8 mouse cellular contexts compared by ENCODE assay signal in genomic region chr8:83660995-83661680, GRCm38 (mm10). TPM values are rescaled to one million over a fixed set of nuclear protein-coding genes. Genes with fewer than 3 reads are reported as not detected.
DNase-seq lines count a peak whose midpoint lies in the region; ATAC-seq and TF ChIP-seq lines count a peak whose summit lies in the region.

No protein-coding gene starts in this region.

- 0 out of 2 replicates have a peak, but pooled peaks have one; percentile 30 for TF ChIP-seq POLR2A in lung, adult 2 months (IDR thresholded peaks at IDR 0.05; ENCODE audit: borderline replicate concordance, extremely low read depth, low read depth, low read length)

- intact Hi-C loops in left cerebral cortex, postnatal 14 days (cut with DNase I) = loop anchor here (5.0 kb wide), 1 partner anchor 56 kb away; the partner anchor contains the start of gene Ddx39
- intact Hi-C loops in left cerebral cortex, postnatal 25 days (cut with DNase I) = loop anchor here (5.0 kb wide), 2 partner anchors 56 to 231 kb away; partner anchors contain the start of gene Ddx39

- no peaks in the 10 kb centered on the region for H3K27me3 ChIP-seq in embryonic facial prominence, embryonic 13.5 days
- H3K27me3 ChIP-seq in intestine, embryonic 15.5 days (replicated peaks) = no peaks in the 10 kb centered on the region

- peak overlapping the region; percentile 29 for H3K4me3 ChIP-seq in embryonic facial prominence, embryonic 13.5 days
- H3K4me3 ChIP-seq in intestine, embryonic 15.5 days (replicated peaks) = peak overlapping the region; percentile 23
- peak overlapping the region; percentile 17 for H3K4me3 ChIP-seq in lung, adult 2 months (replicated peaks; ENCODE audit: extremely low read depth, low read depth, low read length)

- peaks cover 63% of the 10 kb centered on the region for H3K4me1 ChIP-seq in embryonic facial prominence, embryonic 13.5 days
- H3K4me1 ChIP-seq in intestine, embryonic 15.5 days (replicated peaks) = peaks cover 60% of the 10 kb centered on the region
- H3K4me1 ChIP-seq in lung, adult 2 months (ENCODE audit: control insufficient read depth, insufficient read depth, low read length) = peaks cover 12% of the 10 kb centered on the region

- DNase-seq in heart, adult 11 months = peak; percentile 93
- DNase-seq in heart, adult 8-10 months (ENCODE audit: low spot score) = no peak
- peak; percentile 36 for DNase-seq in lung, adult 2 months
- DNase-seq in left cerebral cortex, postnatal 14 days (ENCODE audit: low spot score in 2 of 2) = no peak
- DNase-seq in left cerebral cortex, postnatal 25 days (ENCODE audit: low spot score in 2 of 2) = no peak
- DNase-seq in cerebellum, adult 18-20 months = no peak

- peak overlapping the region; percentile 56 for H3K4me2 ChIP-seq in embryonic facial prominence, embryonic 13.5 days
- H3K4me2 ChIP-seq in intestine, embryonic 15.5 days (replicated peaks) = peak overlapping the region; percentile 59

- peak overlapping the region; percentile 64 for H3K9ac ChIP-seq in embryonic facial prominence, embryonic 13.5 days
- H3K9ac ChIP-seq in intestine, embryonic 15.5 days = peak overlapping the region; percentile 39

- no peak for TF ChIP-seq CTCF in lung, adult 2 months (IDR thresholded peaks at IDR 0.05; ENCODE audit: insufficient read depth, low read length)

- no peaks in the 10 kb centered on the region for H3K9me3 ChIP-seq in embryonic facial prominence, embryonic 13.5 days
- H3K9me3 ChIP-seq in intestine, embryonic 15.5 days = no peaks in the 10 kb centered on the region

- ATAC-seq in embryonic facial prominence, embryonic 13.5 days (ENCODE audit: insufficient number of reproducible peaks, insufficient read depth, low FRiP score, low TSS enrichment, low read depth) = 0 out of 2 replicates have a peak, but pooled peaks have one; percentile 27
- ATAC-seq in intestine, embryonic 15.5 days = peak; percentile 31

- H3K27ac ChIP-seq in embryonic facial prominence, embryonic 13.5 days = peak overlapping the region; percentile 74
- H3K27ac ChIP-seq in intestine, embryonic 15.5 days = peak overlapping the region; percentile 71

- WGBS in embryonic facial prominence, embryonic 13.5 days = 7% methylated on average over 22 of the region's 22 CpGs
- WGBS in intestine, embryonic 15.5 days = 12% methylated on average over 22 of the region's 22 CpGs
- 40% methylated on average over 22 of the region's 22 CpGs for WGBS in lung, adult 2 months

- H3K36me3 ChIP-seq in embryonic facial prominence, embryonic 13.5 days = peaks cover 40% of the 10 kb centered on the region
- H3K36me3 ChIP-seq in intestine, embryonic 15.5 days = peaks cover 14% of the 10 kb centered on the region

RNA-seq across cellular contexts. Expression of gene Ptger1, which starts 5.3 kb away (rescaled TPM):
- under 1 TPM; 0.17 to 0.57 (median 0.26) TPM for total RNA-seq in heart, adult 8-10 months (2022)
- 1.5 and 2.1 TPM in 2 replicates for polyA plus RNA-seq in embryonic facial prominence, embryonic 13.5 days (2015; fragmentation: Nextera tagmentation; extraction: Ambion mirVana)
- polyA plus RNA-seq in intestine, embryonic 15.5 days (2015; fragmentation: Nextera tagmentation; extraction: Ambion mirVana) = 1.2 and 1.6 TPM in 2 replicates
- polyA plus RNA-seq in lung, adult 2 months (2012; rRNA removed) = 6.8 and 7.8 TPM in 2 replicates
- 1 to 10 TPM; 1.4 to 1.5 TPM for total RNA-seq in left cerebral cortex, postnatal 14 days (2021)
- 1 to 10 TPM; 1.2 to 1.5 TPM for total RNA-seq in left cerebral cortex, postnatal 25 days (2021)

RNA-seq across cellular contexts. Expression of gene Gipc1, which starts 8.7 kb away (rescaled TPM):
- 10 to 100 TPM; 21.4 to 25.1 (median 23.3) TPM for total RNA-seq in heart, adult 8-10 months (2022)
- polyA plus RNA-seq in embryonic facial prominence, embryonic 13.5 days (2015; fragmentation: Nextera tagmentation; extraction: Ambion mirVana) = 186 and 190 TPM in 2 replicates
- 163 and 166 TPM in 2 replicates for polyA plus RNA-seq in intestine, embryonic 15.5 days (2015; fragmentation: Nextera tagmentation; extraction: Ambion mirVana)
- 58.6 and 67.0 TPM in 2 replicates for polyA plus RNA-seq in lung, adult 2 months (2012; rRNA removed)
- total RNA-seq in left cerebral cortex, postnatal 14 days (2021) = 100 to 1,000 TPM; 104 to 109 TPM
- total RNA-seq in left cerebral cortex, postnatal 25 days (2021) = 100 to 1,000 TPM in 1 of 2 experiments, 10 to 100 TPM in 1; 99.3 to 108 TPM

RNA-seq across cellular contexts. Expression of gene Pkn1, which starts 37.8 kb away (rescaled TPM):
- 10 to 100 TPM; 44.0 to 47.6 (median 46.6) TPM for total RNA-seq in heart, adult 8-10 months (2022)
- 23.5 and 24.0 TPM in 2 replicates for polyA plus RNA-seq in embryonic facial prominence, embryonic 13.5 days (2015; fragmentation: Nextera tagmentation; extraction: Ambion mirVana)
- 34.4 and 35.2 TPM in 2 replicates for polyA plus RNA-seq in intestine, embryonic 15.5 days (2015; fragmentation: Nextera tagmentation; extraction: Ambion mirVana)
- 148 and 168 TPM in 2 replicates for polyA plus RNA-seq in lung, adult 2 months (2012; rRNA removed)
- 10 to 100 TPM; 63.8 to 74.1 TPM for total RNA-seq in left cerebral cortex, postnatal 14 days (2021)
- total RNA-seq in left cerebral cortex, postnatal 25 days (2021) = 10 to 100 TPM; 53.2 to 72.7 TPM

RNA-seq across cellular contexts. Expression of gene Dnajb1, which starts 53.1 kb away (rescaled TPM):
- total RNA-seq in heart, adult 8-10 months (2022) = 10 to 100 TPM; 11.0 to 14.2 (median 12.6) TPM
- 63.2 and 68.8 TPM in 2 replicates for polyA plus RNA-seq in embryonic facial prominence, embryonic 13.5 days (2015; fragmentation: Nextera tagmentation; extraction: Ambion mirVana)
- 47.0 and 48.2 TPM in 2 replicates for polyA plus RNA-seq in intestine, embryonic 15.5 days (2015; fragmentation: Nextera tagmentation; extraction: Ambion mirVana)
- polyA plus RNA-seq in lung, adult 2 months (2012; rRNA removed) = 23.5 and 26.4 TPM in 2 replicates
- total RNA-seq in left cerebral cortex, postnatal 14 days (2021) = 10 to 100 TPM; 38.4 to 40.0 TPM
- total RNA-seq in left cerebral cortex, postnatal 25 days (2021) = 10 to 100 TPM; 56.0 to 59.1 TPM

RNA-seq across cellular contexts. Expression of gene Tecr, which starts 53.4 kb away (rescaled TPM):
- total RNA-seq in heart, adult 8-10 months (2022) = 100 to 1,000 TPM; 539 to 688 (median 589) TPM
- 545 and 624 TPM in 2 replicates for polyA plus RNA-seq in embryonic facial prominence, embryonic 13.5 days (2015; fragmentation: Nextera tagmentation; extraction: Ambion mirVana)
- polyA plus RNA-seq in intestine, embryonic 15.5 days (2015; fragmentation: Nextera tagmentation; extraction: Ambion mirVana) = 610 and 639 TPM in 2 replicates
- polyA plus RNA-seq in lung, adult 2 months (2012; rRNA removed) = 416 and 565 TPM in 2 replicates
- total RNA-seq in left cerebral cortex, postnatal 14 days (2021) = 100 to 1,000 TPM; 587 to 600 TPM
- 100 to 1,000 TPM; 549 to 574 TPM for total RNA-seq in left cerebral cortex, postnatal 25 days (2021)

Comparison
In these comparisons a context has a peak if more than half of its experiments do, and no peak if none do; other contexts are left out.
1. DNase-seq: peak in heart, adult 11 months (single experiment) and lung, adult 2 months (single experiment); none in heart, adult 8-10 months (single experiment), left cerebral cortex, postnatal 14 days (0 of 2), left cerebral cortex, postnatal 25 days (0 of 2) and cerebellum, adult 18-20 months (0 of 2).
2. Peak in every context shown above with its lines, with median percentiles within 50 percentile points of each other: H3K4me3 ChIP-seq.